Mouse (Mus musculus) forebrain, embryonic 11.5 days (tissue): ENCODE data around the gene Spin2f. TPM values are rescaled to one million over a fixed set of nuclear protein-coding genes. Genes with fewer than 3 reads are reported as not detected.
"Not testable (repeated sequence)": the region's sequence is repeated elsewhere in the genome, so short reads cannot be mapped to it uniquely, and the experiment has no call there.

Experiments
- ATAC-seq: fragments of 200-750 bp; cut with Nextera tagmentation; replicated peaks from 2 replicates; pipeline ENCODE4 v1.8.0; 2017; ENCODE audit warnings: moderate TSS enrichment; ENCODE audit not compliant: low FRiP score
- DNase-seq: peaks from one replicate; pipeline ENCODE4 v3.0.0-alpha.2; 2017; ENCODE audit warnings: low spot score
- H3K27ac ChIP-seq: fragments of 300-500 bp; sonication (generic); 2 replicates; pipeline ENCODE4 v1.5.1; 2014; ENCODE audit warnings: low read depth, low read length
- H3K27me3 ChIP-seq: fragments of 300-500 bp; sonication (generic); 2 replicates; pipeline ENCODE4 v1.6.1; 2014; ENCODE audit warnings: mild to moderate bottlenecking, low read length, mixed read lengths; ENCODE audit not compliant: control insufficient read depth, insufficient read depth
- H3K36me3 ChIP-seq: fragments of 300-500 bp; sonication (generic); 2 replicates; pipeline ENCODE4 v1.6.1; 2014; ENCODE audit warnings: mild to moderate bottlenecking, low read length, moderate library complexity, mixed read lengths; ENCODE audit not compliant: control insufficient read depth, insufficient read depth
- H3K4me1 ChIP-seq: fragments of 300-500 bp; sonication (generic); replicated peaks from 2 replicates; pipeline ENCODE4 v1.6.1; 2014; ENCODE audit warnings: low read length, mixed read lengths; ENCODE audit not compliant: control insufficient read depth, insufficient read depth
- H3K4me2 ChIP-seq: fragments of 300-500 bp; sonication (generic); 2 replicates; pipeline ENCODE4 v1.6.1; 2014; ENCODE audit warnings: low read depth, mild to moderate bottlenecking, low read length, moderate library complexity, mixed read lengths; ENCODE audit not compliant: severe bottlenecking
- H3K4me3 ChIP-seq: fragments of 300-500 bp; sonication (generic); 2 replicates; pipeline ENCODE4 v1.5.1; 2014; ENCODE audit warnings: low read depth, low read length
- H3K9ac ChIP-seq: fragments of 300-500 bp; sonication (generic); 2 replicates; pipeline ENCODE4 v1.6.1; 2014; ENCODE audit warnings: low read length
- H3K9me3 ChIP-seq: fragments of 300-500 bp; sonication (generic); 2 replicates; pipeline ENCODE4 v1.6.1; 2016; ENCODE audit warnings: low read length, mixed read lengths; ENCODE audit not compliant: control insufficient read depth
- WGBS: fragments of 180-500 bp; shearing (Covaris S2); extraction: QIAGEN DNeasy Blood & Tissue Kit; methylation state at CpG from one replicate; pipeline ENCODE4 v1.1.7; 2014; 5-methylcytosine and 5-hydroxymethylcytosine counted together
- polyA plus RNA-seq: library from polyadenylated mRNA; unstranded; fragments of >200 nt; fragmentation: Nextera tagmentation; extraction: Ambion mirVana; gene quantifications from 2 replicates; pipeline ENCODE4 v1.2.1, GENCODE M21; 2014

Spin2f gene
- not detected in 2 replicates for polyA plus RNA-seq

- H3K9me3 ChIP-seq, H3K36me3 ChIP-seq, H3K27ac ChIP-seq, ATAC-seq, H3K4me2 ChIP-seq, H3K9ac ChIP-seq, H3K4me1 ChIP-seq, DNase-seq, H3K4me3 ChIP-seq, H3K27me3 ChIP-seq: not testable (repeated sequence)
- WGBS, result 50% methylated on average over 1 of the region's 6 CpGs
These were observed at the start of gene Spin2f for GRCm38 (mm10) chrX:31253594-31253993. TSS of gene Spin2f (plus strand) at chrX:31253894.

GRCm38 (mm10) chrX:31212136-31212535 is 41.6 kb upstream of the Spin2f start:
- DNase-seq, H3K9me3 ChIP-seq, H3K4me1 ChIP-seq, H3K27me3 ChIP-seq, H3K9ac ChIP-seq, H3K4me2 ChIP-seq, H3K36me3 ChIP-seq, H3K27ac ChIP-seq, H3K4me3 ChIP-seq, ATAC-seq: not testable (repeated sequence)
- WGBS, result 85% methylated on average over 7 of the region's 7 CpGs

GRCm38 (mm10) chrX:31223536-31223935 is 30.2 kb upstream of the Spin2f start:
- not testable (repeated sequence) for H3K36me3 ChIP-seq, H3K27ac ChIP-seq, DNase-seq, H3K4me3 ChIP-seq, H3K27me3 ChIP-seq, ATAC-seq, H3K9ac ChIP-seq, H3K4me2 ChIP-seq, H3K4me1 ChIP-seq
- 86% methylated on average over 9 of the region's 9 CpGs for WGBS
- H3K9me3 ChIP-seq, result peaks cover 15% of the 10 kb centered on the region; the same call in 1 of the 2 replicates

- H3K4me1 ChIP-seq, result not testable (repeated sequence)
- peaks cover 11% of the 10 kb centered on the region for H3K9me3 ChIP-seq
These were observed 18.6 kb upstream of the Spin2f start for GRCm38 (mm10) chrX:31235088-31235487.

GRCm38 (mm10) chrX:31241754-31242153 is 11.9 kb upstream of the Spin2f start:
- H3K9me3 ChIP-seq, H3K36me3 ChIP-seq, DNase-seq, H3K27ac ChIP-seq, H3K4me3 ChIP-seq, H3K9ac ChIP-seq, H3K4me1 ChIP-seq, H3K27me3 ChIP-seq, ATAC-seq, H3K4me2 ChIP-seq: not testable (repeated sequence)
- 79% methylated on average over 3 of the region's 3 CpGs for WGBS

More at GRCm38 (mm10) chrX:31235088-31235487, 18.6 kb upstream of the Spin2f start:
- H3K4me3 ChIP-seq, ATAC-seq, H3K27me3 ChIP-seq, H3K36me3 ChIP-seq, DNase-seq, H3K4me2 ChIP-seq, H3K27ac ChIP-seq, H3K9ac ChIP-seq: not testable (repeated sequence)
- 68% methylated on average over 4 of the region's 4 CpGs for WGBS

Other genes with a start within 250 kb of the Spin2f start
- not detected in 2 replicates for gene Btbd35f29, start 136.2 kb upstream of the Spin2f start, polyA plus RNA-seq
- not detected in 2 replicates for gene Btbd35f26, start 82.6 kb downstream of the Spin2f start, polyA plus RNA-seq
- not detected in 2 replicates for gene Btbd35f19, start 130.0 kb downstream of the Spin2f start, polyA plus RNA-seq